Mouse (Mus musculus): ENCODE measurements around the gene Hrasls5.

GRCm38 (mm10) chr19:7604107-7604506 lies 8.2 kb upstream of the Hrasls5 start:
- no peak for TF ChIP-seq CTCF (IDR thresholded peaks at IDR 0.05; ENCODE audit: extremely low read depth, insufficient read length, insufficient replicate concordance, low read depth, low read length)
- TF ChIP-seq POLR2A (IDR thresholded peaks at IDR 0.05; ENCODE audit: low read depth, low read length): no peak

Measured in small intestine, adult 2 months (tissue).